Mouse (Mus musculus): Measurements from ENCODE around the gene Cacfd1. TPM values are rescaled to one million over a fixed set of nuclear protein-coding genes. Genes with fewer than 3 reads are reported as not detected.

The Cacfd1 gene
- 10 to 100 TPM; 46.9 to 62.8 TPM for total RNA-seq (2021)
- long read RNA-seq, experiment 1, transcript Cacfd1-202 (3 exons, 2,194 nt), result minor isoform, 5 of 65 reads
- long read RNA-seq, experiment 1, transcript Cacfd1-205 (5 exons, 2,689 nt), result major isoform, 51 of 65 reads
- long read RNA-seq, experiment 1, partial matches to known transcripts, result 0 of 65 reads
- long read RNA-seq, experiment 1, other reads (novel, unspliced or antisense), result 9 of 65 reads
- long read RNA-seq, experiment 2, transcript Cacfd1-202 (3 exons, 2,194 nt), result minor isoform, 7 of 151 reads
- long read RNA-seq, experiment 2, transcript Cacfd1-205 (5 exons, 2,689 nt), result major isoform, 123 of 151 reads
- long read RNA-seq, experiment 2, partial matches to known transcripts, result 17 of 151 reads
- long read RNA-seq, experiment 2, other reads (novel, unspliced or antisense), result 4 of 151 reads

- peak; percentile 84 to 86 for DNase-seq (ENCODE audit: low spot score in 2 of 2)
Measured at GRCm38 (mm10) chr2:27009714-27010244, at the start of gene Cacfd1. Cacfd1 (plus strand) TSS chr2:27009926.

GRCm38 (mm10) chr2:26960756-26961155 is 49.0 kb upstream of the Cacfd1 start:
- no peak for DNase-seq (ENCODE audit: low spot score in 2 of 2)

GRCm38 (mm10) chr2:26963923-26964723 is 45.6 kb upstream of the Cacfd1 start, which contains the start of gene Rexo4:
Rexo4 (minus strand) TSS chr2:26964386.
- peak; percentile 90 to 91 for DNase-seq (ENCODE audit: low spot score in 2 of 2)

GRCm38 (mm10) chr2:26964724-26965370 is 44.9 kb upstream of the Cacfd1 start:
- no peak for DNase-seq (ENCODE audit: low spot score in 2 of 2)

- no peak for DNase-seq (ENCODE audit: low spot score in 2 of 2)
Measured at GRCm38 (mm10) chr2:26967262-26967661, 42.5 kb upstream of the Cacfd1 start.

- DNase-seq (ENCODE audit: low spot score in 2 of 2), result no peak
Measured at GRCm38 (mm10) chr2:26973116-26973515, 36.6 kb upstream of the Cacfd1 start, which contains the start of gene Adamts13. Adamts13 (plus strand) TSS chr2:26973416.

GRCm38 (mm10) chr2:26973960-26974359 is 35.8 kb upstream of the Cacfd1 start:
- no peak for DNase-seq (ENCODE audit: low spot score in 2 of 2)

- no peak for DNase-seq (ENCODE audit: low spot score in 2 of 2)
Measured at GRCm38 (mm10) chr2:26980361-26980760, 29.4 kb upstream of the Cacfd1 start.

GRCm38 (mm10) chr2:26984179-26984578 is 25.5 kb upstream of the Cacfd1 start:
- DNase-seq (ENCODE audit: low spot score in 2 of 2), result no peak

- DNase-seq (ENCODE audit: low spot score in 2 of 2), result no peak
Measured at GRCm38 (mm10) chr2:26984640-26985039, 25.1 kb upstream of the Cacfd1 start.

GRCm38 (mm10) chr2:26993936-26994335 is 15.8 kb upstream of the Cacfd1 start:
- no peak for DNase-seq (ENCODE audit: low spot score in 2 of 2)

GRCm38 (mm10) chr2:26997498-26997897 is 12.2 kb upstream of the Cacfd1 start:
- no peak for DNase-seq (ENCODE audit: low spot score in 2 of 2)

- DNase-seq (ENCODE audit: low spot score in 2 of 2), result no peak
Measured at GRCm38 (mm10) chr2:26997993-26998392, 11.7 kb upstream of the Cacfd1 start.

- DNase-seq (ENCODE audit: low spot score in 2 of 2), result no peak
Measured at GRCm38 (mm10) chr2:27006255-27006654, 3.5 kb upstream of the Cacfd1 start.

- no peak for DNase-seq (ENCODE audit: low spot score in 2 of 2)
Measured at GRCm38 (mm10) chr2:27007701-27008100, 2.0 kb upstream of the Cacfd1 start.

- peak; percentile 67 to 76 for DNase-seq (ENCODE audit: low spot score in 2 of 2)
Measured at GRCm38 (mm10) chr2:27017802-27018201, 8.1 kb downstream of the Cacfd1 start.

GRCm38 (mm10) chr2:27019530-27019929 is 9.8 kb downstream of the Cacfd1 start:
- DNase-seq (ENCODE audit: low spot score in 2 of 2), result no peak

- no peak for DNase-seq (ENCODE audit: low spot score in 2 of 2)
Measured at GRCm38 (mm10) chr2:27021103-27021502, 11.4 kb downstream of the Cacfd1 start.

- no peak for DNase-seq (ENCODE audit: low spot score in 2 of 2)
Measured at GRCm38 (mm10) chr2:27022612-27023011, 12.9 kb downstream of the Cacfd1 start.

GRCm38 (mm10) chr2:27024136-27024535 is 14.4 kb downstream of the Cacfd1 start:
- no peak for DNase-seq (ENCODE audit: low spot score in 2 of 2)

GRCm38 (mm10) chr2:27025545-27025944 is 15.8 kb downstream of the Cacfd1 start:
- no peak for DNase-seq (ENCODE audit: low spot score in 2 of 2)
